Mouse (Mus musculus) hindbrain, postnatal 0 days (tissue): ENCODE data around the gene Tle6. TPM values are rescaled to one million over a fixed set of nuclear protein-coding genes. Genes with fewer than 3 reads are reported as not detected.

Source experiments
- ATAC-seq: fragments of 200-750 bp; cut with Nextera tagmentation; 2 replicates; pipeline ENCODE4 v1.8.0; 2017; ENCODE audit warnings: mild to moderate bottlenecking, moderate TSS enrichment, moderate library complexity
- DNase-seq: peaks from one replicate; pipeline ENCODE4 v3.0.0-alpha.2; 2015; ENCODE audit warnings: low spot score
- H3K27ac ChIP-seq: fragments of 300-500 bp; sonication (generic); 2 replicates; pipeline ENCODE4 v1.5.1; 2014; ENCODE audit warnings: mild to moderate bottlenecking
- H3K27me3 ChIP-seq: fragments of 300-500 bp; sonication (generic); 2 replicates; pipeline ENCODE4 v1.6.1; 2014; ENCODE audit warnings: low read length, mixed read lengths; ENCODE audit not compliant: insufficient read depth
- H3K36me3 ChIP-seq: fragments of 300-500 bp; sonication (generic); 2 replicates; pipeline ENCODE4 v1.6.1; 2014; ENCODE audit warnings: low read length, mixed read lengths; ENCODE audit not compliant: insufficient read depth
- H3K4me1 ChIP-seq: fragments of 300-500 bp; sonication (generic); 2 replicates; pipeline ENCODE4 v1.6.1; 2014; ENCODE audit warnings: antibody characterized with exemption, low read length, mixed read lengths; ENCODE audit not compliant: insufficient read depth
- H3K4me2 ChIP-seq: fragments of 300-500 bp; sonication (generic); 2 replicates; pipeline ENCODE4 v1.6.1; 2014; ENCODE audit warnings: low read depth, mild to moderate bottlenecking, low read length, moderate library complexity, mixed read lengths
- H3K4me3 ChIP-seq: fragments of 300-500 bp; sonication (generic); 2 replicates; pipeline ENCODE4 v1.5.1; 2014; ENCODE audit warnings: low read length
- H3K9ac ChIP-seq: fragments of 300-500 bp; sonication (generic); replicated peaks from 2 replicates; pipeline ENCODE4 v1.6.1; 2014; ENCODE audit warnings: mild to moderate bottlenecking, low read length, moderate library complexity, mixed read lengths
- H3K9me3 ChIP-seq: fragments of 300-500 bp; sonication (generic); 2 replicates; pipeline ENCODE4 v1.6.1; 2016; ENCODE audit warnings: low read length, mixed read lengths
- CTCF ChIP-seq: IDR thresholded peaks from 2 replicates; pipeline ENCODE4 v1.5.1; 2016; ENCODE audit warnings: antibody characterized with exemption, control low read depth, low read depth
- WGBS: fragments of 180-500 bp; shearing (Covaris S2); extraction: QIAGEN DNeasy Blood & Tissue Kit; methylation state at CpG from one replicate; pipeline ENCODE4 v1.1.7; 2014; 5-methylcytosine and 5-hydroxymethylcytosine counted together
- polyA plus RNA-seq: library from polyadenylated mRNA; unstranded; fragments of >200 nt; fragmentation: Nextera tagmentation; extraction: Ambion mirVana; gene quantifications from 2 replicates; pipeline ENCODE4 v1.2.1, GENCODE M21; 2015
- total RNA-seq: library from RNA; depleted of rRNA; stranded (reverse); fragments of >200 nt; gene quantifications from 2 replicates; pipeline ENCODE4 v1.2.3, GENCODE M21; 2014

The Tle6 gene
- total and polyA plus RNA-seq, 2 experiments from 2014 or later: 5.4 to 6.2 TPM

DNA sequence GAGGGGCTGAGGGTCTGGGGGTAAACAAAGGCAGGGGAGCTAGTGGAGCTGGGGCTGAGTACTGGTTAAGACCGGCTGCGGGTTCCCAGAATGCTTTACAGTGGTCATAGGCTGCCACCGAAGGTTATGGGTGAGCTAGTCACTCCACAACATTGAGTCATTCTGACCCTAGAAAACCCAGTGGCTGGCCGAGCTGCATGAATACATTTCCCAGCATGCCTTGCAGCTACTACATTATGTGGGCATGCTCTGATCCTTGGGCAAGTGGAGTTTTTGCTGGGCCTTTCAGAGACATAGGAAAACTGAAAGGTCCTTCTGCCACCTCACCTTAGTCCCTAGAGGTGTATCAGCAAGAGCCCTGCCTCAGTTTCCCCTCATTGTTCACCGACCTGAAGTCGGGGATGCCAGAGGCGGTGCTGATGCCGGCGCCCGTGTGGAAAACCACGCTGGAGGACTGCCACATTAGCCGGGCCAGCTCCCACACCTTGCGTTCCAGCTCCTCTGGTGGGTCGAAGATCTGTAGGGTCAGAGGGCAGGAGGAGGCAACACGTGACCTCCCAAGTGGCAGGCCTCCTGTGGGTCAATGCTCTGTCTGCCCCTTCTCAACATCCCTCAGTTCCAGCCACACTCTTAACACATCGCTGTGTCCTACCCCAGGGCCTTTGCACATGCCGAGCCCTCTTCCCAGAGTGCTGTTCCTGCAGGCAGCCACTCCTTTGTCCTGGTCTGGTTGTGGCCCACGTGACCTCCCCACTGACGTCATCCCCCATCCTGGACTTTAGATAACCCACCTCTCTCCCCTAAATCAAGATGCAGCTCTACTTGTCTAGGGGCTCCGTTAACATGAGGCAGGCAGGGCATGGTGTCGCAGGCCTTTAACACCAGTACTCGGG, 25.5 kb upstream of the Tle6 start:
- peak overlapping the region; percentile 94 for H3K4me2 ChIP-seq
- peak overlapping the region; percentile 74 for H3K4me3 ChIP-seq
- DNase-seq (no peak), ATAC-seq (no peak)
- 0 out of 2 replicates have a peak, but pooled peaks cover 3% of the 10 kb centered on the region for H3K27me3 ChIP-seq
- H3K27ac ChIP-seq: peak overlapping the region; percentile 84
- no peak for TF ChIP-seq CTCF
- peak overlapping the region; percentile 86 for H3K9ac ChIP-seq
- H3K4me1 ChIP-seq: peaks cover 11% of the 10 kb centered on the region
- peaks cover 21% of the 10 kb centered on the region for H3K36me3 ChIP-seq
- whole genome bisulfite sequencing: 93% methylated on average over 22 of the region's 22 CpGs
- H3K9me3 ChIP-seq: no peaks in the 10 kb centered on the region

GRCm38 (mm10) chr10:81623441-81623840, 22.6 kb upstream of the Tle6 start:
- TF ChIP-seq CTCF: no peak
- Histone ChIP-seq H3K4me3 (no peak overlapping the region), H3K9me3 (no peaks in the 10 kb centered on the region), H3K36me3 (peaks cover 21% of the 10 kb centered on the region), H3K27ac (no peak overlapping the region), H3K4me2 (no peak overlapping the region), H3K27me3 (no peaks in the 10 kb centered on the region), H3K4me1 (peaks cover 11% of the 10 kb centered on the region), H3K9ac (no peak overlapping the region)
- ATAC-seq (no peak), DNase-seq (no peak)
- WGBS: 69% methylated on average over 8 of the region's 8 CpGs

GRCm38 (mm10) chr10:81620786-81621185, 19.9 kb upstream of the Tle6 start:
- 60% methylated on average over 9 of the region's 9 CpGs for WGBS
- no peak for ATAC-seq

GRCm38 (mm10) chr10:81619976-81620375, 19.1 kb upstream of the Tle6 start:
- DNase-seq (no peak), ATAC-seq (no peak)
- WGBS: 87% methylated on average over 5 of the region's 5 CpGs
- Histone ChIP-seq H3K4me3 (no peak overlapping the region), H3K27ac (no peak overlapping the region), H3K36me3 (peaks cover 13% of the 10 kb centered on the region), H3K9me3 (no peaks in the 10 kb centered on the region), H3K4me1 (no peaks in the 10 kb centered on the region), H3K27me3 (no peaks in the 10 kb centered on the region), H3K4me2 (no peak overlapping the region), H3K9ac (no peak overlapping the region)
- no peak for TF ChIP-seq CTCF

More at GRCm38 (mm10) chr10:81620786-81621185, 19.9 kb upstream of the Tle6 start:
- H3K27me3 ChIP-seq: no peaks in the 10 kb centered on the region
- H3K4me2 ChIP-seq: no peak overlapping the region
- no peak overlapping the region for H3K9ac ChIP-seq
- H3K27ac ChIP-seq: no peak overlapping the region
- H3K9me3 ChIP-seq: no peaks in the 10 kb centered on the region
- TF ChIP-seq CTCF: no peak
- no peaks in the 10 kb centered on the region for H3K4me1 ChIP-seq
- H3K36me3 ChIP-seq: peaks cover 21% of the 10 kb centered on the region
- H3K4me3 ChIP-seq: no peak overlapping the region
- peak; percentile 46 for DNase-seq

DNA sequence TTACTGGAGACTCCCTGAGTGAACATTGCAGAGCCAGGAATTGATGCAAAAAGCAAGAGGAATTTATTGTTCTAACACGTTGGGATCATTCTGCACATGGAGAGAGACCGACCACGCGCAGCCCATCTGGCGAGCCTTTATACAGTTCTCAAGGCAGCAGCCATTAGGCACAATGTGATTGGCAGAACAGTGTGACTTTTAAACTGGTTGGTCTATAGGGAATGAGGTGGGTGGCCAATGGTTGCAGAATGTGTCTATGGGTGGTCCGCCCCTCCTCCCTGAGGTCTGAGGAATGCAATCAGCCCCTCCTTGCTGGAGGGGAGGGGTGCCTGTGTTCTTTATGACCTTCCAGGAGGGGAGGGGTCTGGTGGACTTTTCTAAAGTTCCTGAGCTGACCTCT, 14.6 kb upstream of the Tle6 start:
- H3K27me3 ChIP-seq: no peaks in the 10 kb centered on the region
- no peaks in the 10 kb centered on the region for H3K9me3 ChIP-seq
- no peak overlapping the region for H3K27ac ChIP-seq
- no peak overlapping the region for H3K4me3 ChIP-seq
- H3K9ac ChIP-seq: no peak overlapping the region
- DNase-seq (no peak), ATAC-seq (no peak)
- TF ChIP-seq CTCF: no peak
- H3K36me3 ChIP-seq: no peaks in the 10 kb centered on the region
- no peaks in the 10 kb centered on the region for H3K4me1 ChIP-seq
- whole genome bisulfite sequencing: 59% methylated on average over 6 of the region's 6 CpGs
- H3K4me2 ChIP-seq: no peak overlapping the region

GRCm38 (mm10) chr10:81612779-81613178, 11.9 kb upstream of the Tle6 start:
- WGBS: 63% methylated on average over 3 of the region's 3 CpGs
- no peaks in the 10 kb centered on the region for H3K4me1 ChIP-seq
- no peak for TF ChIP-seq CTCF
- H3K4me3 ChIP-seq: no peak overlapping the region
- no peak overlapping the region for H3K9ac ChIP-seq
- H3K36me3 ChIP-seq: no peaks in the 10 kb centered on the region
- no peak overlapping the region for H3K4me2 ChIP-seq
- ATAC-seq: peak; percentile 17; the same call in 1 of the 2 replicates
- H3K27me3 ChIP-seq: no peaks in the 10 kb centered on the region
- H3K27ac ChIP-seq: no peak overlapping the region
- DNase-seq: no peak
- H3K9me3 ChIP-seq: no peaks in the 10 kb centered on the region

GRCm38 (mm10) chr10:81608308-81608707, 7.4 kb upstream of the Tle6 start:
- H3K4me3 ChIP-seq: no peak overlapping the region
- WGBS: 85% methylated on average over 1 of the region's 1 CpGs
- ATAC-seq (no peak), DNase-seq (no peak)
- H3K4me1 ChIP-seq: peaks cover 6% of the 10 kb centered on the region; the same call in 1 of the 2 replicates
- H3K9me3 ChIP-seq: no peaks in the 10 kb centered on the region
- no peaks in the 10 kb centered on the region for H3K36me3 ChIP-seq
- TF ChIP-seq CTCF: peak; percentile 45
- no peak overlapping the region for H3K4me2 ChIP-seq
- H3K27me3 ChIP-seq: no peaks in the 10 kb centered on the region
- no peak overlapping the region for H3K9ac ChIP-seq
- no peak overlapping the region for H3K27ac ChIP-seq
